Mouse (Mus musculus) heart, embryonic 14.5 days (tissue): ENCODE data around the gene Vps35l. TPM values are rescaled to one million over a fixed set of nuclear protein-coding genes. Genes with fewer than 3 reads are reported as not detected.

Source experiments
- ATAC-seq: fragments of 200-750 bp; cut with Nextera tagmentation; 2 replicates; pipeline ENCODE4 v1.8.0; 2017; ENCODE audit warnings: low read depth, moderate TSS enrichment; ENCODE audit not compliant: insufficient number of reproducible peaks, insufficient read depth, low FRiP score
- H3K27ac ChIP-seq, 2 experiments: fragments of 200-500 bp in 1 of 2; fragments of 300-500 bp in 1 of 2; sonication (generic) in 1 of 2; replicated peaks in 1 of 2; 2 replicates each; pipeline ENCODE4 v1.5.1; 2012 to 2014; ENCODE audit warnings: low read depth in 2 of 2, low read length in 2 of 2, control low read depth in 1 of 2, mild to moderate bottlenecking in 1 of 2, mixed read lengths in 1 of 2; ENCODE audit not compliant: control insufficient read depth in 1 of 2, insufficient read depth in 1 of 2
- H3K27me3 ChIP-seq: fragments of 300-500 bp; sonication (generic); 2 replicates; pipeline ENCODE4 v1.6.1; 2014; ENCODE audit warnings: mild to moderate bottlenecking, low read length, control low read depth; ENCODE audit not compliant: control insufficient read depth, insufficient read depth
- H3K36me3 ChIP-seq: fragments of 300-500 bp; sonication (generic); 2 replicates; pipeline ENCODE4 v1.6.1; 2014; ENCODE audit warnings: mild to moderate bottlenecking, control low read depth, low read length, mixed read lengths; ENCODE audit not compliant: control insufficient read depth, insufficient read depth
- H3K4me1 ChIP-seq, 2 experiments: fragments of 200-500 bp in 1 of 2; fragments of 300-500 bp in 1 of 2; sonication (generic) in 1 of 2; 2 replicates each; pipeline ENCODE4 v1.6.1; 2012 to 2014; ENCODE audit warnings: low read length in 2 of 2, control low read depth in 1 of 2, mixed read lengths in 1 of 2; ENCODE audit not compliant: control insufficient read depth in 2 of 2, insufficient read depth in 2 of 2
- H3K4me2 ChIP-seq: fragments of 300-500 bp; sonication (generic); 2 replicates; pipeline ENCODE4 v1.6.1; 2014; ENCODE audit warnings: mild to moderate bottlenecking, low read length
- H3K4me3 ChIP-seq, 2 experiments: fragments of 200-500 bp in 1 of 2; fragments of 300-500 bp in 1 of 2; sonication (generic) in 1 of 2; 2 replicates each; pipeline ENCODE4 v1.5.1; 2012 to 2014; ENCODE audit warnings: low read length in 2 of 2, mild to moderate bottlenecking in 2 of 2, control low read depth in 1 of 2, low read depth in 1 of 2, moderate library complexity in 1 of 2; ENCODE audit not compliant: control insufficient read depth in 1 of 2, insufficient read depth in 1 of 2
- H3K9ac ChIP-seq: fragments of 300-500 bp; sonication (generic); 2 replicates; pipeline ENCODE4 v1.6.1; 2014; ENCODE audit warnings: mild to moderate bottlenecking, low read length
- H3K9me3 ChIP-seq: fragments of 300-500 bp; sonication (generic); 2 replicates; pipeline ENCODE4 v1.6.1; 2016; ENCODE audit warnings: low read length, control low read depth; ENCODE audit not compliant: control insufficient read depth
- WGBS: fragments of 180-500 bp; shearing (Covaris S2); extraction: QIAGEN DNeasy Blood & Tissue Kit; methylation state at CpG from one replicate; pipeline ENCODE4 v1.1.7; 2014; 5-methylcytosine and 5-hydroxymethylcytosine counted together
- polyA plus RNA-seq: library from polyadenylated mRNA; unstranded; fragments of >200 nt; fragmentation: Nextera tagmentation; extraction: Ambion mirVana; gene quantifications from 2 replicates; pipeline ENCODE4 v1.2.1, GENCODE M21; 2014

Gene Vps35l
- polyA plus RNA-seq, 1 experiment from 2014 or later, result 55.2 TPM

GRCm38 (mm10) chr7:118740532-118741338 lies 709 bp downstream of the Vps35l start:
- 4% methylated on average over 41 of the region's 41 CpGs for WGBS
- peak; percentile 94 for ATAC-seq

DNA sequence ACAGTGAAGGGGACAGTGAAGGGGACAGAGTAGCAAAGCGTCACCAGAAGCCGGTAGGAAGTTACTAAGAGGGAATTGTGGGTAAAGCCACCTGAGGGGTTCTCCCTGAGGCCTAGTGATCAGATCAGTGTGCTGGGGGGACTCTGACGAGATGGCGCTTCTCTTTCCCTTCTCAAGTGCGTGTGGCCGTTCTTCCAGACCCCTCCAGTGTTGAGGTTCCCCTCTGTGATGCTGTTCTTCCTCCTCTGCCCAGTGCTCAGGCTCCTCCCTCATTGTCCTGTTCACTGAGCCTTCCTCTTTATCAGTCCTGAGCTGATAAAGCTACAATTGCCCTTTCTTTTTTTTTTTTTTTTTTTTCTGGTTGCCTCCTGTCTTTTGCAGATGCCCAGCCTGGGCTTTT lies 2.3 kb downstream of the Vps35l start:
- H3K4me1 ChIP-seq, result peaks cover 4% of the 10 kb centered on the region in 2 experiments; a peak in 3 of 4 replicates
- H3K36me3 ChIP-seq, result peaks cover 32% of the 10 kb centered on the region
- H3K9me3 ChIP-seq, result no peaks in the 10 kb centered on the region
- 65% methylated on average over 6 of the region's 6 CpGs for WGBS
- ATAC-seq, result no peak
- no peak overlapping the region for H3K4me2 ChIP-seq
- no peak overlapping the region for H3K9ac ChIP-seq
- H3K27ac ChIP-seq, result no peak overlapping the region
- H3K4me3 ChIP-seq, result no peak overlapping the region
- H3K27me3 ChIP-seq, result peaks cover 3% of the 10 kb centered on the region; the same call in 1 of the 2 replicates

More at GRCm38 (mm10) chr7:118740532-118741338, 709 bp downstream of the Vps35l start:
- H3K4me1 ChIP-seq, result peaks cover 4% of the 10 kb centered on the region in 2 experiments; a peak in 3 of 4 replicates
- peak overlapping the region; percentile 73 for H3K4me2 ChIP-seq
- peaks cover 20% of the 10 kb centered on the region for H3K36me3 ChIP-seq
- H3K9ac ChIP-seq, result peak overlapping the region; percentile 71
- H3K27ac ChIP-seq, result peak overlapping the region; percentile 49 to 59; a peak in 2 of 4 replicates
- peak overlapping the region; percentile 64 to 78 for H3K4me3 ChIP-seq
- H3K27me3 ChIP-seq, result peaks cover 3% of the 10 kb centered on the region; the same call in 1 of the 2 replicates
- no peaks in the 10 kb centered on the region for H3K9me3 ChIP-seq

- no peak overlapping the region for H3K27ac ChIP-seq
- peaks cover 4% of the 10 kb centered on the region in 2 experiments; a peak in 3 of 4 replicates for H3K4me1 ChIP-seq
- H3K4me3 ChIP-seq, result no peak overlapping the region
- no peak overlapping the region for H3K4me2 ChIP-seq
- H3K27me3 ChIP-seq, result no peaks in the 10 kb centered on the region
- ATAC-seq, result no peak
- H3K9ac ChIP-seq, result no peak overlapping the region
- no peaks in the 10 kb centered on the region for H3K9me3 ChIP-seq
- H3K36me3 ChIP-seq, result peaks cover 57% of the 10 kb centered on the region
- 90% methylated on average over 5 of the region's 5 CpGs for WGBS
Measured at GRCm38 (mm10) chr7:118744766-118745165, 4.7 kb downstream of the Vps35l start.

DNA sequence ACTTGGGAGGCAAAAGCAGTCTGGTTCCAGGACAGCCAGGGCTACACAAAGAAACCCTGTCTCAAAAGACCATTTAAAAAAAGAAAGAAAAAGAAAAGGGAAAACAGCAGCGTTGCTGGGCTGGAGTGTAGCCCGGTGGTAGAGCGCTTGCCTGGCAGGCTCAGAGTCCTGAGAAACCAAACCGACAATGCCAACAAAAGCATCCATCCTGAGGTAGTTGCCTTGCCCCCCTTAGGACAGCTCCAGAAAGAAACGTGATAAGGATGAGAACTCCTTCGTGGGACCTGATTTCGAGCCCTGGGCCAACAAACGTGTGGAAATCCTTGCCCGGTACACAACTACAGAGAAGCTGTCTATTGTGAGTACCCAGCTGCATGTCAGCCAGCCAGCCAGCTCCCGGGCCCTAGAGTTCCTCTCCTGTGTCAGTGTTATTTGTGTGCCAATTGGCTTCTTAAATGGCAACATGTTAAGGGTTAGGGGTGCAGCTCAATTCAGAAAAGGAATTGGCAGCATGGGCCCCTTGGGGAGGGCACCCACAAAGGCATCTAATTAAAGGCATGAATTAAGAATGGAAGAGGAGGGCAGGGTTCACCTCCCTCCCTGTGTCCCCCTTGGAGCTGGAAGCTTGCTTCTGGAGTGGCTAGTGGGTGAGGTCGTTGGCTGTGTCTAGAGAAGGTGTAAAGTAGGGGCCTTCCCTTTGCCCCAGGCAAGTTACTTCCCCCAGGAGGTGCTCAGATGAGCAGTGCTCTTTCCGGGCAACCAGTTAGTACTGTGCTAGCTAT lies 8.1 kb downstream of the Vps35l start:
- 88% methylated on average over 12 of the region's 12 CpGs for WGBS
- no peak overlapping the region for H3K4me2 ChIP-seq
- no peak overlapping the region for H3K27ac ChIP-seq
- no peak for ATAC-seq
- no peaks in the 10 kb centered on the region for H3K4me1 ChIP-seq
- peaks cover 90% of the 10 kb centered on the region for H3K36me3 ChIP-seq
- H3K9ac ChIP-seq, result no peak overlapping the region
- no peaks in the 10 kb centered on the region for H3K27me3 ChIP-seq
- no peaks in the 10 kb centered on the region for H3K9me3 ChIP-seq
- no peak overlapping the region for H3K4me3 ChIP-seq

DNA sequence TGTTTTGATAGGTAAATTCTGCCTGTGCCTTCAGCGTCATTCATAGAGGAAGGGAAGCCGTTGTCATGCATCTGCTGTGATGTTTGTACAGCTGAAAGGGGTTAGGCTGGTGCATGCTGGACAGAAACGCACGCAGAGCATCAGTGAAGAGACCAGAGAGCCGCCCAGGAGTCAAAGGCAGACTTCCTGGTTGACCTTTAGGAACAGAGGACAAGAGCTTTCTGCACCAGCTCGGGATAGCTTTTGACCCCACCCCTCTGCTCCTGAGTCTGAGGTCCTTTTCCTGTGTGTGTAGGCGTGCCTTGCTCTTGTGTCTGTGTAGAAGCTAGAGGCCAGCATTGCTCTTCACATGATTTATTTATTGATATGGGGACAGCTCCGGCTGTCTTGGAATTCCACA lies 9.7 kb downstream of the Vps35l start:
- no peak overlapping the region for H3K4me2 ChIP-seq
- ATAC-seq, result no peak
- WGBS, result 83% methylated on average over 8 of the region's 8 CpGs
- H3K9me3 ChIP-seq, result no peaks in the 10 kb centered on the region
- H3K9ac ChIP-seq, result no peak overlapping the region
- H3K27ac ChIP-seq, result no peak overlapping the region
- no peak overlapping the region for H3K4me3 ChIP-seq
- H3K36me3 ChIP-seq, result peaks cover 95% of the 10 kb centered on the region
- no peaks in the 10 kb centered on the region for H3K4me1 ChIP-seq
- no peaks in the 10 kb centered on the region for H3K27me3 ChIP-seq

GRCm38 (mm10) chr7:118751625-118752024 lies 11.6 kb downstream of the Vps35l start:
- H3K36me3 ChIP-seq, result peaks cover 93% of the 10 kb centered on the region

GRCm38 (mm10) chr7:118755756-118756155 lies 15.7 kb downstream of the Vps35l start:
- H3K9ac ChIP-seq, result no peak overlapping the region
- no peak overlapping the region for H3K4me3 ChIP-seq
- H3K27ac ChIP-seq, result no peak overlapping the region
- no peaks in the 10 kb centered on the region for H3K4me1 ChIP-seq
- H3K27me3 ChIP-seq, result no peaks in the 10 kb centered on the region
- H3K36me3 ChIP-seq, result peaks cover 72% of the 10 kb centered on the region
- WGBS, result 83% methylated on average over 7 of the region's 7 CpGs
- no peak overlapping the region for H3K4me2 ChIP-seq
- no peak for ATAC-seq
- no peaks in the 10 kb centered on the region for H3K9me3 ChIP-seq

More at GRCm38 (mm10) chr7:118751625-118752024, 11.6 kb downstream of the Vps35l start:
- 82% methylated on average over 7 of the region's 7 CpGs for WGBS
- Histone ChIP-seq H3K27ac (no peak overlapping the region), H3K27me3 (no peaks in the 10 kb centered on the region), H3K4me1 (no peaks in the 10 kb centered on the region), H3K9ac (no peak overlapping the region), H3K9me3 (no peaks in the 10 kb centered on the region), H3K4me3 (no peak overlapping the region), H3K4me2 (no peak overlapping the region)
- ATAC-seq, result no peak
